In genomic region chr2:77758403-77759071, GRCm38 (mm10) we compare ENCODE assay signal across 19 mouse cellular contexts.
DNase-seq lines count a peak whose midpoint lies in the region; ATAC-seq and TF ChIP-seq lines count a peak whose summit lies in the region.
"Had no signal": no experiment of that assay in that cellular context is flagged by ENCODE, and none has a peak within 500 bp of the region (broad histone marks: within the 10 kb centered on the region; RNA-seq: fewer than 3 reads in every experiment).

No protein-coding gene starts in this region.

- peak; percentile 81 for ATAC-seq in forebrain, embryonic 13.5 days
- no peak for ATAC-seq in heart, embryonic 11.5 days (replicated peaks; ENCODE audit: insufficient number of reproducible peaks, low FRiP score, low TSS enrichment)

- H3K4me3 ChIP-seq in left cerebral cortex, adult 2 months: no peak overlapping the region; the same call in 1 of the 2 replicates
- no peak overlapping the region for H3K4me3 ChIP-seq in forebrain, embryonic 13.5 days
- H3K4me3 ChIP-seq in heart, embryonic 11.5 days (ENCODE audit: low read depth, low read length): no peak overlapping the region
- H3K4me3 ChIP-seq: erythroblast, embryonic 14.5 days; heart, embryonic 15.5 days; kidney, embryonic 15.5 days; midbrain, embryonic 12.5 days had no signal

- no peak overlapping the region for H3K4me2 ChIP-seq in forebrain, embryonic 13.5 days
- no peak overlapping the region for H3K4me2 ChIP-seq in heart, embryonic 11.5 days
- H3K4me2 ChIP-seq: heart, embryonic 15.5 days; kidney, embryonic 15.5 days; midbrain, embryonic 12.5 days had no signal

- H3K9ac ChIP-seq in forebrain, embryonic 13.5 days: no peak overlapping the region
- H3K9ac ChIP-seq in heart, embryonic 11.5 days (ENCODE audit: low read depth, low read length): no peak overlapping the region
- H3K9ac ChIP-seq: heart, embryonic 15.5 days; kidney, embryonic 15.5 days; midbrain, embryonic 12.5 days had no signal

- no peaks in the 10 kb centered on the region for H3K27me3 ChIP-seq in forebrain, embryonic 13.5 days
- H3K27me3 ChIP-seq in heart, embryonic 11.5 days (ENCODE audit: control insufficient read depth, insufficient read depth, low read length): no peaks in the 10 kb centered on the region
- H3K27me3 ChIP-seq: heart, embryonic 15.5 days; kidney, embryonic 15.5 days; midbrain, embryonic 12.5 days had no signal

- H3K9me3 ChIP-seq in forebrain, embryonic 13.5 days (replicated peaks): no peaks in the 10 kb centered on the region
- no peaks in the 10 kb centered on the region for H3K9me3 ChIP-seq in heart, embryonic 11.5 days (replicated peaks; ENCODE audit: control insufficient read depth, low read length)
- H3K9me3 ChIP-seq: heart, embryonic 15.5 days; kidney, embryonic 15.5 days; midbrain, embryonic 12.5 days had no signal

- intact Hi-C loops in left cerebral cortex, adult 2 months (cut with DNase I): loop anchor here (5.0 kb wide), 1 partner anchor 84 kb away; no protein-coding TSS in a partner anchor
- intact Hi-C loops in left cerebral cortex, postnatal 4 days (cut with DNase I): no loop called here
- intact Hi-C loops in heart, postnatal 14 days (cut with DNase I): no loop called here

- peak overlapping the region; percentile 78 for H3K27ac ChIP-seq in left cerebral cortex, adult 2 months
- no peak overlapping the region for H3K27ac ChIP-seq in forebrain, embryonic 13.5 days
- no peak overlapping the region for H3K27ac ChIP-seq in heart, embryonic 11.5 days (ENCODE audit: low read depth, low read length)
- H3K27ac ChIP-seq: heart, embryonic 15.5 days; kidney, embryonic 15.5 days; midbrain, embryonic 12.5 days had no signal

- H3K36me3 ChIP-seq in forebrain, embryonic 13.5 days (ENCODE audit: poor library complexity, severe bottlenecking): no peaks in the 10 kb centered on the region
- no peaks in the 10 kb centered on the region for H3K36me3 ChIP-seq in heart, embryonic 11.5 days (ENCODE audit: control insufficient read depth, insufficient read depth, low read length)
- H3K36me3 ChIP-seq: heart, embryonic 15.5 days; kidney, embryonic 15.5 days; midbrain, embryonic 12.5 days had no signal

- peaks cover 12% of the 10 kb centered on the region; the same call in 1 of the 2 replicates for H3K4me1 ChIP-seq in forebrain, embryonic 13.5 days
- H3K4me1 ChIP-seq in heart, embryonic 11.5 days (ENCODE audit: control insufficient read depth, insufficient read depth, low read length): no peaks in the 10 kb centered on the region
- H3K4me1 ChIP-seq: heart, embryonic 15.5 days had no signal

- no peak for TF ChIP-seq CTCF in left cerebral cortex, adult 2 months (IDR thresholded peaks at IDR 0.05)

- 67% methylated on average over 15 of the region's 15 CpGs for WGBS in forebrain, embryonic 13.5 days
- WGBS in heart, embryonic 11.5 days (ENCODE audit: insufficient replicate concordance): 75% methylated on average over 15 of the region's 15 CpGs

- DNase-seq in left cerebral cortex, adult 2 months (ENCODE audit: extremely low spot score in 1 of 2, low spot score in 2 of 2): peak in 1 of 2 experiments; percentile 41
- DNase-seq in left cerebral cortex, postnatal 4 days: no peak
- peak; percentile 44 to 62 for DNase-seq in frontal cortex, postnatal 36 days (ENCODE audit: low spot score in 2 of 2)
- peak; percentile 50 for DNase-seq in right cerebral cortex, postnatal 25 days
- no peak for DNase-seq in heart, postnatal 14 days
- DNase-seq in lung, postnatal 14 days: no peak
- DNase-seq: adrenal gland, postnatal 14 days; cerebellum, postnatal 10 days; liver; lung, adult 18-20 months; lung, postnatal 36 days; retina, postnatal 1 day; thymus, postnatal 36 days had no signal

Comparison
In these comparisons a context has a peak if more than half of its experiments do, and no peak if none do; other contexts are left out.
1. DNase-seq: peak in frontal cortex, postnatal 36 days (2 of 2) and right cerebral cortex, postnatal 25 days (single experiment); none in left cerebral cortex, postnatal 4 days (single experiment), heart, postnatal 14 days (0 of 2) and lung, postnatal 14 days (single experiment).